Mouse (Mus musculus) cerebellum, adult 2 months (tissue): ENCODE results near the gene Ano1.

Experiments used
- CTCF ChIP-seq: fragments of 200-500 bp; IDR thresholded peaks from 2 replicates; pipeline ENCODE4 v1.5.1; 2011; ENCODE audit warnings: low read depth, mild to moderate bottlenecking, control low read depth, low read length, moderate library complexity, borderline replicate concordance; ENCODE audit not compliant: insufficient read depth
- POLR2A ChIP-seq: fragments of 200-500 bp; IDR thresholded peaks from 2 replicates; pipeline ENCODE4 v1.6.1; 2011; ENCODE audit warnings: low read length, control low read depth, borderline replicate concordance; ENCODE audit not compliant: insufficient read depth

GRCm38 (mm10) chr7:144653681-144654425 is 97.9 kb downstream of the Ano1 start:
- no peak for TF ChIP-seq CTCF
- TF ChIP-seq POLR2A: no peak
